Mouse (Mus musculus) WW6 (cell line): ENCODE results near the gene Irf2bpl.
A peak's percentile ranks its signal among the peaks of the same experiment; 100 is the strongest.

Source experiments
- DNase-seq: peaks from one replicate; pipeline ENCODE4 v3.0.0-alpha.2; 2013; ENCODE audit warnings: low read depth, low spot score

Gene Irf2bpl

GRCm38 (mm10) chr12:86884197-86885058 is at the start of gene Irf2bpl:
Irf2bpl (minus strand) TSS chr12:86884798.
- DNase-seq: peak; percentile 95

GRCm38 (mm10) chr12:86932575-86932952 is 48.0 kb upstream of the Irf2bpl start:
- no peak for DNase-seq

- no peak for DNase-seq
Measured at GRCm38 (mm10) chr12:86931919-86932574, 47.4 kb upstream of the Irf2bpl start.

- DNase-seq: no peak
Measured at GRCm38 (mm10) chr12:86930934-86931729, 46.5 kb upstream of the Irf2bpl start.

GRCm38 (mm10) chr12:86923837-86924236 is 39.2 kb upstream of the Irf2bpl start:
- no peak for DNase-seq

- no peak for DNase-seq
Measured at GRCm38 (mm10) chr12:86918983-86919722, 34.6 kb upstream of the Irf2bpl start.

- DNase-seq: no peak
Measured at GRCm38 (mm10) chr12:86918361-86918967, 33.9 kb upstream of the Irf2bpl start.

- no peak for DNase-seq
Measured at GRCm38 (mm10) chr12:86916796-86917573, 32.4 kb upstream of the Irf2bpl start.

GRCm38 (mm10) chr12:86915617-86916016 is 31.0 kb upstream of the Irf2bpl start:
- no peak for DNase-seq

GRCm38 (mm10) chr12:86914756-86915155 is 30.2 kb upstream of the Irf2bpl start:
- DNase-seq: no peak

GRCm38 (mm10) chr12:86914351-86914750 is 29.8 kb upstream of the Irf2bpl start:
- no peak for DNase-seq

- no peak for DNase-seq
Measured at GRCm38 (mm10) chr12:86912335-86913093, 27.9 kb upstream of the Irf2bpl start.

GRCm38 (mm10) chr12:86911482-86911931 is 26.9 kb upstream of the Irf2bpl start:
- DNase-seq: no peak

- DNase-seq: no peak
Measured at GRCm38 (mm10) chr12:86906395-86906794, 21.8 kb upstream of the Irf2bpl start.

- DNase-seq: no peak
Measured at GRCm38 (mm10) chr12:86905876-86906275, 21.3 kb upstream of the Irf2bpl start.

GRCm38 (mm10) chr12:86905203-86905602 is 20.6 kb upstream of the Irf2bpl start:
- no peak for DNase-seq

- no peak for DNase-seq
Measured at GRCm38 (mm10) chr12:86903828-86904806, 19.5 kb upstream of the Irf2bpl start.
